Mouse (Mus musculus) testis, postnatal 10 days (tissue): ENCODE data around the gene Akr1c14.
"Not testable (repeated sequence)": the region's sequence is repeated elsewhere in the genome, so short reads cannot be mapped to it uniquely, and the experiment has no call there.

Experiments used
- DNase-seq: peaks from one replicate; pipeline ENCODE4 v3.0.0; 2021; ENCODE audit warnings: low spot score

Akr1c14 gene

DNA sequence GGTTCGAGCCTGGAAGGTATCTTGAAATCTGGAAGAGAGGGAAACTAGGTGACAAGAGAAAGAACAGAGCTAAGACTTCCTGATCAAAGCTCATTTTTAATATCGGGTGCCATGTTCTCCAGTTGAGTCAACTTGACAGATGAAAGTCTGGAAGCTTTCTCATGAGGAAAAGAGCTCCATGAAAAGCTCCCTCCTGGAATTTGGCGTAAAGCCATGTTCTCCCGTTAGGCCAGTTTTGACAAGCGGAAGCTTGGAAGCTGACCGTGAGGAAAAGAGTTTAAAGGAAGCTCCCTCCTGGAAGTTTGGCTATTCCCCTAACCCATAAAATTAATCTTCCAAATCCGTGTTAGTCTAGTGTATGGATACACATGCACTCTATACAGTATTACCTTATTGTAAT is 74.3 kb downstream of the Akr1c14 start:
- no peak for DNase-seq

DNA sequence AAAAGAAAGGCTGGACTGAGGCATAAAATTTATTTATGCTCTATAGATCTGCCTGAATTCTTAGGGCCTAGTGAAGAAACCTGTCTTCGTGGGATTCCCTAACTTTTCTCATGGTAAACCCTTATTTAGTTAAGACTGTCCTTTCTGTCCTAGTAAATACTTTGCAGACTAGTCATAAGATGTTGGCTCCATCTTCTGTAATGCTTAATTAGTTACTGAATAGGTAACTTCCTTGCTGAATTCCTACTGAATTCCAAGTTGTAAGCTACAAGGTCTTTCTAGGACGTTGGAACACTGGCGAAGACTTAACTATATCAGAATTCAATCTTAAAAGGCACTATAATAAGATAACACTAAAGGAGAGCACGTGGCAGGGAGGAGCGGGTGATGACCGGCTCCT is 75.7 kb downstream of the Akr1c14 start:
- not testable (repeated sequence) for DNase-seq

DNA sequence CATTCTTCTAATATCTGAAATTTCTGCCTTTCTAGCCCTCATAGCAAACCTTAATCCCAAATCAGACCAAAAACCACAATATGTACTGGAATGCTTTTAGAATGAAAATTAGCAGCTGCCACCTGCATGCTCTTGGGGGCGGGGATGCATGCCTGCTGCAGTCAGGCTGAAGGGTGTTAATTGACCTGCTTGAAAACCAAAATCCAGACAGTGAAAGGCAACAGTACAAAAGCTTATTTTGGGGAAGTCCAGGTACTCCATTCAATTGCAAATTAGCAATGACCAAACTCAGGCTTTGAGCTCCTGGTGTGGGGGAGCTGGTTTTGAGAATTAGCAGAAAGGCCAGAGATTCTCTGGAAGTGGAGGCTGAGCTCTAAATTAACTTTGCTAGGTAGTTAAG is 77.0 kb downstream of the Akr1c14 start:
- not testable (repeated sequence) for DNase-seq

DNA sequence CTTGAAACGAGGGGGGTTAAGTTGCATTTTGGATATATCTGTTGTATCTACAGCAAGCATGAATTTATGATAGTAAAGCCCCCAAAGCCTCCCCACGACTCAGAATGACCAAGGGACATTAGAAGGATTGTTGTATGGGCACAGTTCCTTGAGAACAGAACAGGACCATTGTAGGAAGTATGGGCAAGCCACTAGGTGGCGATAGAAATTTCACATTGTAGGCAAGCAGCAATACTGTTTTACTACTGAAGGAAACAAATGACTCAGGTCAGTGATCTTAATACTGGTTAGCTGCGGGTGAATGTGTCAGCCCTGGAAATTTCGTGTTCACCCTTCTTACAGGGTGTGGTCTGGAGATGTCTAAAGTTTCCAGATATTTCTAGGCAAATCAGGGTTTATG is 80.3 kb downstream of the Akr1c14 start:
- no peak for DNase-seq

DNA sequence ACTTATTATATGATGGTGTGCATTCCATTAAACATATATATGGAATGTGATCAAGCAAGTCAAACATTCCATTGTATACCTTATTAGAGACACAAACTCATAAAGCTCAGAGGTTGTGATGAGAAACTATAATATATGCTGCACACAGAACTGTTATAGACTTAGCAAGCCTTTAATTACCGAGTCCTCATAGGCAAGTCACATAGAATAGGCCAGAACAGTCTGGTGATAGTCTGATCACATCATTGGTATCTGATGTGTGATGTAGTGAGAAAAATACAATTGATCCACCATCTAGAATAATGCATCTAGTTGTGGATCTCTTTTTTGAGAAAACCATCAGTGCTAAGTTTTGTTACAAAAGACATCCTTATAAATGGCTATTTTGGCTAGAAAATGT is 82.5 kb downstream of the Akr1c14 start:
- DNase-seq, result no peak

DNA sequence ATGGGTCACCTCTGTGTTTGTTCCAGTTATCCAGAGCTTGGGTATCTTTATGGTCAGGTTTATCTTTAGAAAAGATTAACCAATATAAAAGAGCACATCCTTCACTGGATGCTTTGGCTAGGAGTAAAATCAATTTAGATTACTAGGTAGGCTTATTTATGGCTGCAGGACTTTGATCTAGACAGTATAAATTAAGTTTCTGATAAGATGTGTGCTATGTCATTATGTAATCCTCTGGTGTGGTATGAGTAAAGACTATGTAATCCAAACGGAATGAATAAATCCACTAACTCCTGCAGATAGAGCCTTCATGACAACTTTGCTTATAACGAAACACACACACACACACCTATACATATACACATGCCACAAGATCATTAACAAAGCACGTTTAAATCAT is 82.9 kb downstream of the Akr1c14 start:
- DNase-seq, result no peak

DNA sequence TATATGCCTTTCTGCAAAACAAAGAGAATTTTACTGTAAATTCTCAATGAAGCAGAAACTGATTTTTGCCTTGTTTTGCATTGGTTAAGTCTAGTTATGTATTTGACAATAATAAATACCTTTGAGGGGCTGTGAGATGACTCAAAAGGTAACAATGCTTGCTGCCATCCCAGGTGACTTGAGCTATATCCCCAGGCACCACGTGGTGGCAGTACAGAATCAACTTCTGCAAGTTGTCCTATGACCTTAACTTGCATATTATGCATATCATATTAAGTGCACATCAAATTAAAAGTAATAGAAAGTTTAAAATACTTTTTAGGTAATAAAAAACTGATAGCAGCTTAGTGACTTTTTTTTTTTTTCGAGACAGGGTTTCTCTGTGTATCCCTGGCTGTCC is 84.3 kb downstream of the Akr1c14 start:
- DNase-seq, result peak; percentile 58
